Comparison of ENCODE assay signal across 9 mouse cellular contexts in genomic region chr15:99717386-99718334, GRCm38 (mm10). TPM values are rescaled to one million over a fixed set of nuclear protein-coding genes. Genes with fewer than 3 reads are reported as not detected.
DNase-seq lines count a peak whose midpoint lies in the region; ATAC-seq and TF ChIP-seq lines count a peak whose summit lies in the region.
"Had no signal": no experiment of that assay in that cellular context is flagged by ENCODE, and none has a peak within 500 bp of the region (broad histone marks: within the 10 kb centered on the region; RNA-seq: fewer than 3 reads in every experiment).

TSS of gene Gpd1 (plus strand) at chr15:99717515.

- H3K4me1 ChIP-seq in thymus, adult 2 months (replicated peaks; ENCODE audit: control insufficient read depth, insufficient read depth, low read length), result peaks cover 6% of the 10 kb centered on the region
- H3K4me1 ChIP-seq in heart, embryonic 15.5 days (replicated peaks), result peaks cover 53% of the 10 kb centered on the region
- H3K4me1 ChIP-seq in lung, embryonic 16.5 days (replicated peaks; ENCODE audit: control insufficient read depth, insufficient read depth, low read length), result peaks cover 5% of the 10 kb centered on the region; the same call in 1 of the 2 replicates
- H3K4me1 ChIP-seq in stomach, embryonic 16.5 days (ENCODE audit: control insufficient read depth, insufficient read depth, low read length), result no peaks in the 10 kb centered on the region

- H3K27me3 ChIP-seq in thymus, adult 2 months (ENCODE audit: control insufficient read depth, insufficient read depth, low read length), result no peaks in the 10 kb centered on the region
- no peaks in the 10 kb centered on the region for H3K27me3 ChIP-seq in heart, embryonic 15.5 days
- H3K27me3 ChIP-seq in lung, embryonic 16.5 days (ENCODE audit: control insufficient read depth, insufficient read depth, low read depth, low read length), result no peaks in the 10 kb centered on the region
- H3K27me3 ChIP-seq in stomach, embryonic 16.5 days (ENCODE audit: control insufficient read depth, insufficient read depth, low read length), result no peaks in the 10 kb centered on the region
- H3K27me3 ChIP-seq: limb, embryonic 13.5 days had no signal

- WGBS in thymus, adult 2 months, result 18% methylated on average over 26 of the region's 26 CpGs
- WGBS in heart, embryonic 15.5 days, result 63% methylated on average over 26 of the region's 26 CpGs
- 49% methylated on average over 26 of the region's 26 CpGs for WGBS in lung, embryonic 16.5 days
- whole genome bisulfite sequencing in stomach, embryonic 16.5 days, result 63% methylated on average over 25 of the region's 26 CpGs

- H3K9me3 ChIP-seq in heart, embryonic 15.5 days (replicated peaks), result no peaks in the 10 kb centered on the region
- H3K9me3 ChIP-seq in lung, embryonic 16.5 days (ENCODE audit: control insufficient read depth, low read length), result no peaks in the 10 kb centered on the region
- no peaks in the 10 kb centered on the region for H3K9me3 ChIP-seq in stomach, embryonic 16.5 days (replicated peaks; ENCODE audit: control insufficient read depth, low read length)
- H3K9me3 ChIP-seq: limb, embryonic 13.5 days had no signal

- H3K27ac ChIP-seq in thymus, adult 2 months (ENCODE audit: control insufficient read depth, insufficient read depth, low read length), result no peak within 1 kb of the TSS
- peak within 1 kb of the TSS; percentile 18; the same call in 1 of the 2 replicates for H3K27ac ChIP-seq in heart, embryonic 15.5 days
- H3K27ac ChIP-seq in lung, embryonic 16.5 days (ENCODE audit: low read length), result peak within 1 kb of the TSS; percentile 28
- no peak within 1 kb of the TSS for H3K27ac ChIP-seq in stomach, embryonic 16.5 days (ENCODE audit: low read length)
- H3K27ac ChIP-seq: limb, embryonic 13.5 days had no signal

- DNase-seq in thymus, adult 2 months, result no peak
- DNase-seq in thymus, postnatal 0 days (ENCODE audit: low spot score), result no peak
- DNase-seq in cerebellum, postnatal 36 days, result peak; percentile 81 to 84
- peak; percentile 68 to 83 for DNase-seq in kidney, postnatal 4 days
- no peak for DNase-seq in T-cell, adult 2 months (ENCODE audit: low spot score)

- no peak for ATAC-seq in heart, embryonic 15.5 days (replicated peaks; ENCODE audit: insufficient number of reproducible peaks, insufficient read depth, low FRiP score, low read depth)
- peak; percentile 41 for ATAC-seq in lung, embryonic 16.5 days (ENCODE audit: low read depth)
- 0 out of 2 replicates have a peak, but pooled peaks have one; percentile 27 for ATAC-seq in stomach, embryonic 16.5 days (ENCODE audit: insufficient read depth, low FRiP score)

- no peak within 1 kb of the TSS for H3K9ac ChIP-seq in heart, embryonic 15.5 days
- H3K9ac ChIP-seq in lung, embryonic 16.5 days (ENCODE audit: low read length), result peak within 1 kb of the TSS; percentile 33
- H3K9ac ChIP-seq in stomach, embryonic 16.5 days (ENCODE audit: low read length), result peak within 1 kb of the TSS; percentile 48
- H3K9ac ChIP-seq: limb, embryonic 13.5 days had no signal

- no peak for TF ChIP-seq POLR2A in thymus, adult 2 months (IDR thresholded peaks at IDR 0.05; ENCODE audit: control insufficient read depth, extremely low read depth, insufficient read depth, low read length, poor library complexity)

- no peak within 1 kb of the TSS; the same call in 1 of the 2 replicates for H3K4me2 ChIP-seq in heart, embryonic 15.5 days
- peak within 1 kb of the TSS; percentile 36; the same call in 1 of the 2 replicates for H3K4me2 ChIP-seq in lung, embryonic 16.5 days (ENCODE audit: low read depth, low read length)
- H3K4me2 ChIP-seq in stomach, embryonic 16.5 days (ENCODE audit: low read depth, low read length), result no peak within 1 kb of the TSS
- H3K4me2 ChIP-seq: limb, embryonic 13.5 days had no signal

- no peak within 1 kb of the TSS for H3K4me3 ChIP-seq in thymus, adult 2 months (ENCODE audit: control insufficient read depth, insufficient read depth, low read length)
- H3K4me3 ChIP-seq in heart, embryonic 15.5 days, result no peak within 1 kb of the TSS
- H3K4me3 ChIP-seq in lung, embryonic 16.5 days (ENCODE audit: low read length), result 0 out of 2 replicates have a peak within 1 kb of the TSS, but pooled peaks have one; percentile 7
- H3K4me3 ChIP-seq in stomach, embryonic 16.5 days (replicated peaks; ENCODE audit: low read length), result no peak within 1 kb of the TSS
- H3K4me3 ChIP-seq: limb, embryonic 13.5 days had no signal

- TF ChIP-seq CTCF in thymus, adult 2 months (IDR thresholded peaks at IDR 0.05; ENCODE audit: borderline replicate concordance, control insufficient read depth, extremely low read depth, insufficient read depth, low read length, poor library complexity), result no peak

- H3K36me3 ChIP-seq in thymus, adult 2 months (ENCODE audit: control insufficient read depth, insufficient read depth, low read length), result peaks cover 2% of the 10 kb centered on the region
- H3K36me3 ChIP-seq in heart, embryonic 15.5 days, result peaks cover 10% of the 10 kb centered on the region
- peaks cover 12% of the 10 kb centered on the region for H3K36me3 ChIP-seq in lung, embryonic 16.5 days (ENCODE audit: control insufficient read depth, insufficient read depth, low read length)
- 0 out of 2 replicates have a peak, but pooled peaks cover 7% of the 10 kb centered on the region for H3K36me3 ChIP-seq in stomach, embryonic 16.5 days (ENCODE audit: control insufficient read depth, insufficient read depth, low read length)

RNA-seq across cellular contexts. Expression of gene Gpd1, which starts in this region (rescaled TPM):
- polyA plus RNA-seq in thymus, adult 2 months (2012; rRNA removed), result 108 and 187 TPM in 2 replicates
- polyA plus RNA-seq in thymus, postnatal 0 days (2015; fragmentation: Nextera tagmentation; extraction: Ambion mirVana), result 0.30 and 1.8 TPM in 2 replicates
- polyA plus RNA-seq in heart, embryonic 15.5 days (2015; fragmentation: Nextera tagmentation; extraction: Ambion mirVana), result 1.6 and 2.2 TPM in 2 replicates
- polyA plus RNA-seq in lung, embryonic 16.5 days (2015; fragmentation: Nextera tagmentation; extraction: Ambion mirVana), result 3.3 and 3.7 TPM in 2 replicates
- 7.4 and 9.2 TPM in 2 replicates for polyA plus RNA-seq in stomach, embryonic 16.5 days (2015; fragmentation: Nextera tagmentation; extraction: Ambion mirVana)

Comparison
In these comparisons a context has a peak if more than half of its experiments do, and no peak if none do; other contexts are left out.
1. RNA of gene Gpd1 (polyA plus RNA-seq): 108 to 187 TPM in thymus, adult 2 months; 7.4 to 9.2 TPM in stomach, embryonic 16.5 days, 3.3 to 3.7 TPM in lung, embryonic 16.5 days, 0.30 to 1.8 TPM in thymus, postnatal 0 days and 1.6 to 2.2 TPM in heart, embryonic 15.5 days; every median in the first group is over 10 times any median in the second.
2. DNase-seq: peak in cerebellum, postnatal 36 days (2 of 2) and kidney, postnatal 4 days (2 of 2); none in thymus, adult 2 months (single experiment), thymus, postnatal 0 days (single experiment) and T-cell, adult 2 months (single experiment).
3. H3K27ac ChIP-seq: peak in heart, embryonic 15.5 days (single experiment) and lung, embryonic 16.5 days (single experiment); none in thymus, adult 2 months (single experiment) and stomach, embryonic 16.5 days (single experiment).